Mouse (Mus musculus): ENCODE data around the gene Jade1.

Gene Jade1

DNA sequence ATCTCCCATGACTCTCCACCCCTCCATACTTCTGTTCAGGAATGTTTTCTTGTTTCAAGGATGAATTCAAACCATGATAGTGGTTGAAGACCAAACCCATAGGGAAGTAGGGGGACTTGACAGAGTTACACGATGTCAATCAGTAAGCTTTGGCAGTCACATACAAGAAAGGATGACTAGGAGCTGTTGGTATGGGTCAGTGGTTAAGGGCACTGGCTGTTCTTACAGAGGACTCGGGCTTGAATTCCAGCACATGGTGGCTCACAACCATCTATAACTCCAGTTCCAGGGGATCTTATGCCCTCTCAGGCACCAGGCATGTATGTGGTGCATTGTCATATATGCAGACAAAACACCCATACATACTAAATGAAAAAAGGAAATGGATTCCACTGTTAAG, 21.7 kb downstream of the Jade1 start:
- no peak for DNase-seq (ENCODE audit: low read depth, low spot score)

DNA sequence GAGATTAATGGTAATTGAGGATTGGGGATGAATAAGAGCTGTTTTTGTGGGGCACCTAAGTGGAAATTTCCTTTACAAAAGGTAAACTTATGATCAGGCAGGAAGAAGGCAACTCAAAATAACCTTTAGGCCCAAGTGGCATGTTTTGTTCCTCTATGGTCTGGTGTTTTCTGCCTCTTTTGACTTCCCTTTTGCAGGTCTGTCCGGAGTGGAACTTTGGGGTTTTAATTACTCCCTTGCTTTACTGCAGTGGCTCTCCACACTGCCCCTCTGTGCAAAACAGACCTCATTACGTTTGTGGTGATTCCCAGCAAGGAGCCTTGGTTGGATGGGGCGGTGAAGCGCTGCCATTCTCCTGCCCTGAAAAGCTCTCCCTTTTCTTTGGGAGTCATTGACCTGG, 24.3 kb downstream of the Jade1 start:
- no peak for DNase-seq (ENCODE audit: low read depth, low spot score)

DNA sequence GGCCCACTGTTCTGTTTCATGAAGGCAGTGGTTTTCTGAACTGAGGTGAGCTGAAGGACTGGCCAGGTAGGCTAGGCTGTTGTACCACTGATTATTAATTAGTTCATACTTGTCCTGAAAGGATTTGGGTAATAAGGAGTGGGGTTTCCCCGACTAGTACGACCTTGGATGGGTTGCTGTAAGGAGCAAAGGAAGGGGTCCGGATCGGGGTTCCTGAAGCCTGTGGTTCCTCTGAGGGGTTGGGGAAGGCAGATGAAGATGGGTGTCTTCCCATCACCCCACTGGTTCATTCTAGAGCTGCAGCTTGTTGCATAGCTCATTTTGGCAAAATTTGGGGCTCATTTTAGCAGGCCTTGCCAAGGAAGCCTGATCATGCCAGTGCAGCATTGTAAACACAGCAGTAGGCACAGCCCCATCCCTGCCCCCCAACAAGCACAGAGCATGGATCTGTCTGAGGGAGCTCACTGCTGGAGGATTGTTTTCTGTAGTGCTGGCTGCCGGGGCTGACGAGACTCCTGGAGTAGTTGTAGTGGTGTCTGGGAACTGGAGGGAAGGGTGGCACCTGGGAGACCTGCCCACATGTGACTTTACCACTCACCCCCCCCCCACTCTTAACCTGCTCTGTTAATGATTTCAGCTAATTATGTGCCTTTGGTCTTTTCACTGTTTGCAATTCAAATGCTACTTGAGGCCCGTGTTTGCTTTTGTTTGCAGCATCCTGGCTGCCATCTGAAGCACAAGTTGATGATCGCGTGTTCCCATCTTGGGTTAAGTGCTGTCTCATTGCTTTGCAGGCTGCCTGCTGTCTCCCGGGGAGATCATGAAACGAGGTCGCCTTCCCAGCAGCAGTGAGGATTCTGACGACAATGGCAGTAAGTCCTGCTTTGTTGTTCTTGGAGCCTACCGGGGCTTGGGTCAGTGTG, 25.1 kb downstream of the Jade1 start:
- DNase-seq (ENCODE audit: low read depth, low spot score) = no peak

DNA sequence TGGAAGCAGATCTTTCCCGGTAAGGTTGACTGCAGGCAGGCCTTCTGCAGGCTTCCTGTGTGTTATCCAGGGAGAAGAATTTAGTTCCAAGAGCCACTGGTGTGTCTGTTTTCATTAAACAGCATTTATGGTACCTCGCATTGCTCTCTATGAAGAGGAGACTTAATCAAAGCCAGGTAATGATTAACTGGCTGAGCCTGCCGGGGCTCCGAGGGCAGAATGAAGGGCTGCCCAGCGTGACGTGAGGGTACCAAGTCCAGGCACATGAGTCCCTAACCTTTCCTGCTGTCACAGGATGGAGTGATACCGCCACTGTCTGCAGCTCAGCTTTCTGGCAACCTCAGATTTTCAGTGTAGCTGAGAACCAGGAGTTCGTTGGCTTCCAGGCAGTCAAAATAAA, 25.9 kb downstream of the Jade1 start:
- no peak for DNase-seq (ENCODE audit: low read depth, low spot score)

- no peak for DNase-seq (ENCODE audit: low read depth, low spot score)
Measured at GRCm38 (mm10) chr3:41582256-41582655, 26.7 kb downstream of the Jade1 start.

DNA sequence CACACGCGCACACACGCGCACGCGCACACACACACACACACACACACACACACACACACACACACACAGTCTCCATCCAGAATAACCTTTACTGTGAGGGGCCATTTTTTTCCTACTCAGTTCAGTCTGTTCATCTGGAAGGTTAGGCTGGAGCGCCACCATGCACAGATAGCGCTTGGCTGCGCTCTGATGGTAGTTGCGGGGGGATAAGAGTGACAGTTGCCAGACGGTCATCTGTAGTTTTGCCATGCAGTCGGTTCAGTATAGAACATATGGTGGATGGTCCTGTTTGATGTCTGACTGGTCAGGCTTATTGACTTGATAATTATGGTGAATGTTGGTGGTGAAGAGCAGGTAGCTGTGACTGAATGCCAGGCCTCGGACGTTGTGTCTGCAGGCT, 27.6 kb downstream of the Jade1 start:
- DNase-seq (ENCODE audit: low read depth, low spot score) = no peak

- DNase-seq (ENCODE audit: low read depth, low spot score) = no peak
Measured at GRCm38 (mm10) chr3:41583621-41584020, 28.1 kb downstream of the Jade1 start.

DNA sequence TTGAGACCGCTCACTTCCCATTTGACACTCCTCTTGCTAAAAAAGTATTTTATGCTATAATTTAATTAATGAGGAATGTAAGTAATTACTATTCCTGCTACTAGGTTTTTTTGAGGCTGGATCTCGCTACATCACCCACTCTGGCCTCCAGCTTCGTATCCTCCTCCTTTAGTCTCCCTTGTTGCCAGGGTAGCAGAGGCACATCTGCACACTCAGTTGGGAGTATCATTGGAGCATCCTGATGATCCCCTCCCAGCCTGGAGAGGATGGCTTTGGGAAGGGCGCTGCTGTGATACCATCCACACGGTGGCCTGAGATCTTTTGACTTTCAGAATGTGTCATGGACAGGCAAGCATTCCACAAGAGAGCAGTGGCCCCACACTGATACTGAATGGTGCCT, 30.0 kb downstream of the Jade1 start:
- DNase-seq (ENCODE audit: low read depth, low spot score) = no peak

- no peak for DNase-seq (ENCODE audit: low read depth, low spot score)
Measured at GRCm38 (mm10) chr3:41586330-41586729, 30.8 kb downstream of the Jade1 start.

DNA sequence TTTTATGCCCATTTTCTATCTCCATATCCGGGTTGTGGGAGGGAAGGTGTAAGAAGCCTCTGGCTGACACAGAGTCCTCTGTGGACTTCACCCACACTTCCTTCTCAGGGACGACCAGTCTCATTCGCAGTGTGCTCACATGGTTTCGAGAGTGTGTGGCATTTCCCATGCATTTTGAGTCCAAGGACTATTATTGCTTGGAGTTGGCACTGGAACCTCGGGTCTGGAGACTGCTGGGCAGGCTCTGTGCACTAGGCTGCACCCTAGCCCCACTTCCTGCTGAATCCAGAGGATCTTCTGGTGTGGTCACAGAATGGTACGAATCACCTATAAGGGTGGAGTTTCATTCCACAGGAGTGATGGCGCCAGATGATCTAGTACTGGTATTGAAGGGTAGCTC, 31.4 kb downstream of the Jade1 start:
- DNase-seq (ENCODE audit: low read depth, low spot score) = no peak

- DNase-seq (ENCODE audit: low read depth, low spot score) = peak; percentile 20
Measured at GRCm38 (mm10) chr3:41587588-41587987, 32.1 kb downstream of the Jade1 start.

- no peak for DNase-seq (ENCODE audit: low read depth, low spot score)
Measured at GRCm38 (mm10) chr3:41588495-41588894, 33.0 kb downstream of the Jade1 start.

- DNase-seq (ENCODE audit: low read depth, low spot score) = no peak
Measured at GRCm38 (mm10) chr3:41589246-41589914, 33.8 kb downstream of the Jade1 start.

DNA sequence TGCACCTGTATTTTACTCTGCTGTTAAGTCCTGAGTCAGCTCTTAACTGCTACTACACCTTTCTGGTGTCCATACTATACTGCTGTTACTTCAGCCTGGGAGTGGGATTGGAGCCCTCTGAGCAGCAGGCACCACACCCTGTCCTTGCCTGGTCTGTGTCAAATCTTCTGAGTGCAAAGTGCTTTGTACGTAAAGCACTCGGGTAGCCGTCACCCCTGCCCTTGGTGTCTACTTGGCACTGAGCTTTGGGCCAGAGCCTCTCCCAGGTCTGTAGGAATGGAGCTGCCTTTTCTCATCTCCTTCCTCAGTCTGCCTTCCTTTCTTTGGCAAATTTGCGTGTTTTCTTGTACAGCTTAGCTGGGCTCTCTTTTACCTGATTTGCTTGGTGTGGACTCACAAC, 34.5 kb downstream of the Jade1 start:
- no peak for DNase-seq (ENCODE audit: low read depth, low spot score)

GRCm38 (mm10) chr3:41590695-41591559, 35.4 kb downstream of the Jade1 start:
- DNase-seq (ENCODE audit: low read depth, low spot score) = no peak

- DNase-seq (ENCODE audit: low read depth, low spot score) = no peak
Measured at GRCm38 (mm10) chr3:41591651-41592170, 36.2 kb downstream of the Jade1 start.

GRCm38 (mm10) chr3:41592805-41593204, 37.3 kb downstream of the Jade1 start:
- no peak for DNase-seq (ENCODE audit: low read depth, low spot score)

GRCm38 (mm10) chr3:41594097-41594879, 38.8 kb downstream of the Jade1 start:
- no peak for DNase-seq (ENCODE audit: low read depth, low spot score)

- no peak for DNase-seq (ENCODE audit: low read depth, low spot score)
Measured at GRCm38 (mm10) chr3:41595010-41595409, 39.5 kb downstream of the Jade1 start.

DNA sequence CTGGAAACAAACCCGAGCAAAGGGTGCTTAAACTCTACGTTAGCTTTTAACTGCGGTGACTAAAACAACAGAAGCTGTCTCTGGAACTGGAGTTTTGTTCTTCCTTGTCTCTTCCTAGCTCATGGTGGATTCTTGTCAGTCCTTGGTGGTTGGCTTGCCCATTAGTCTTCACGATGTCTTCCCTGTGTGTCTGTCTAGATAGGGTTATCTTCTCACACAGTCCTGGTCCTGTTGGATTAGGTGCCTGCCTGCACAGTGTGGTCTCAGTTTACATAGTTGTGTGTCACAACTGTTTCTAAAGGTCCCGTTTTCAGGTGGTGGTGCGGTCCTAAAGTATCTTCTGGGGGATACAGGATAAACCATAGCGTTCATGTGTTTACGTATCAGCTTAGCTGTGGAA, 41.5 kb downstream of the Jade1 start:
- DNase-seq (ENCODE audit: low read depth, low spot score) = no peak

GRCm38 (mm10) chr3:41598412-41598811, 42.9 kb downstream of the Jade1 start:
- DNase-seq (ENCODE audit: low read depth, low spot score) = no peak
